Mouse (Mus musculus) MEL (cell line): ENCODE data around the gene Tomm7. TPM values are rescaled to one million over a fixed set of nuclear protein-coding genes. Genes with fewer than 3 reads are reported as not detected.

Experiments used
- DNase-seq: peaks from one replicate; pipeline ENCODE4 v3.0.0; 2011; ENCODE audit warnings: low read depth, low spot score
- H3K27ac ChIP-seq: 2 replicates; pipeline ENCODE4 v1.5.1; 2012; ENCODE audit warnings: low read depth, mild to moderate bottlenecking, control low read depth, low read length, moderate library complexity; ENCODE audit not compliant: control insufficient read depth
- H3K27me3 ChIP-seq, 2 experiments: fragments of 150-350 bp in 1 of 2; sonication (generic) in 1 of 2; 2 replicates each; pipeline ENCODE4 v1.6.1; 2012; ENCODE audit warnings: low read length in 2 of 2, mild to moderate bottlenecking in 2 of 2, improper control_type of control experiment in 1 of 2, moderate library complexity in 1 of 2; ENCODE audit not compliant: insufficient read depth in 2 of 2, control insufficient read depth in 1 of 2
- H3K36me3 ChIP-seq, 2 experiments: 2 replicates each; pipeline ENCODE4 v1.6.1; 2012 to 2014; ENCODE audit warnings: low read length in 2 of 2, improper control_type of control experiment in 1 of 2, inconsistent platforms in 1 of 2, mild to moderate bottlenecking in 1 of 2; ENCODE audit not compliant: insufficient read depth in 2 of 2, control insufficient read depth in 1 of 2
- H3K4me1 ChIP-seq, 2 experiments: fragments of 150-350 bp in 1 of 2; sonication (generic) in 1 of 2; 2 replicates each; pipeline ENCODE4 v1.6.1; 2012; ENCODE audit warnings: low read length in 2 of 2, improper control_type of control experiment in 1 of 2, mild to moderate bottlenecking in 1 of 2; ENCODE audit not compliant: insufficient read depth in 2 of 2, control insufficient read depth in 1 of 2
- H3K4me3 ChIP-seq, 2 experiments: fragments of 150-350 bp in 1 of 2; sonication (generic) in 1 of 2; 2 replicates each; pipeline ENCODE4 v1.5.1; 2012; ENCODE audit warnings: low read depth in 2 of 2, low read length in 2 of 2, mild to moderate bottlenecking in 2 of 2, moderate library complexity in 2 of 2, control low read depth in 1 of 2, improper control_type of control experiment in 1 of 2; ENCODE audit not compliant: control insufficient read depth in 1 of 2, insufficient read depth in 1 of 2
- H3K79me2 ChIP-seq: 2 replicates; pipeline ENCODE4 v1.6.1; 2012; ENCODE audit warnings: mild to moderate bottlenecking, low read length, moderate library complexity; ENCODE audit not compliant: control insufficient read depth, poor library complexity, insufficient read depth
- H3K9ac ChIP-seq: 2 replicates; pipeline ENCODE4 v1.6.1; 2012; ENCODE audit warnings: low read depth, mild to moderate bottlenecking, control low read depth, low read length, moderate library complexity; ENCODE audit not compliant: control insufficient read depth, poor library complexity, severe bottlenecking
- H3K9me3 ChIP-seq: fragments of 150-350 bp; sonication (generic); replicated peaks from 2 replicates; pipeline ENCODE4 v1.6.1; 2012; ENCODE audit warnings: mild to moderate bottlenecking, low read length, improper control_type of control experiment, moderate library complexity; ENCODE audit not compliant: insufficient read depth
- BHLHE40 ChIP-seq: IDR thresholded peaks from 2 replicates; pipeline ENCODE4 v1.6.1; 2012; ENCODE audit warnings: low read depth, mild to moderate bottlenecking, inconsistent platforms, low read length, improper control_type of control experiment, borderline replicate concordance
- CHD1 ChIP-seq: IDR thresholded peaks from 2 replicates; pipeline ENCODE4 v1.6.1; 2012; ENCODE audit warnings: low read depth, mild to moderate bottlenecking, inconsistent platforms, low read length, improper control_type of control experiment
- CTCF ChIP-seq, 3 experiments: IDR thresholded peaks in 2 of 3; conservative IDR thresholded peaks in 1 of 3; 2 replicates each; pipeline ENCODE4 v1.5.1; 2011 to 2012; ENCODE audit warnings: low read length in 3 of 3, low read depth in 2 of 3, mild to moderate bottlenecking in 2 of 3, improper control_type of control experiment in 1 of 3, inconsistent platforms in 1 of 3, mixed read lengths in 1 of 3, moderate library complexity in 1 of 3; ENCODE audit not compliant: control insufficient read depth in 1 of 3, insufficient read depth in 1 of 3, poor library complexity in 1 of 3, severe bottlenecking in 1 of 3
- ELF1 ChIP-seq: IDR thresholded peaks from 2 replicates; pipeline ENCODE4 v1.6.1; 2014; ENCODE audit warnings: low read depth, mild to moderate bottlenecking, inconsistent platforms, low read length, improper control_type of control experiment, moderate library complexity
- EP300 ChIP-seq, 2 experiments: IDR thresholded peaks; 2 replicates each; pipeline ENCODE4 v1.6.1; 2011; ENCODE audit warnings: improper control_type of control experiment in 2 of 2, low read length in 2 of 2, low read depth in 1 of 2, mild to moderate bottlenecking in 1 of 2
- ETS1 ChIP-seq: IDR thresholded peaks from 2 replicates; pipeline ENCODE4 v1.6.1; 2012; ENCODE audit warnings: low read depth, mild to moderate bottlenecking, inconsistent platforms, low read length, improper control_type of control experiment, moderate library complexity
- GATA1 ChIP-seq: IDR thresholded peaks from 2 replicates; pipeline ENCODE4 v1.6.1; 2011; ENCODE audit warnings: low read depth, low read length, improper control_type of control experiment
- HCFC1 ChIP-seq: IDR thresholded peaks from 2 replicates; pipeline ENCODE4 v1.6.1; 2012; ENCODE audit warnings: low read depth, mild to moderate bottlenecking, inconsistent platforms, low read length, improper control_type of control experiment, moderate library complexity
- JUND ChIP-seq: IDR thresholded peaks from 2 replicates; pipeline ENCODE4 v1.6.1; 2011; ENCODE audit warnings: low read depth, mild to moderate bottlenecking, improper control_type of control experiment, low read length
- KAT2A ChIP-seq: conservative IDR thresholded peaks from 2 replicates; pipeline ENCODE4 v1.6.1; 2012; ENCODE audit warnings: low read depth, low read length, improper control_type of control experiment, inconsistent platforms
- MAX ChIP-seq: IDR thresholded peaks from 2 replicates; pipeline ENCODE4 v1.6.1; 2011; ENCODE audit warnings: low read length, improper control_type of control experiment
- MXI1 ChIP-seq: IDR thresholded peaks from 2 replicates; pipeline ENCODE4 v1.6.1; 2011; ENCODE audit warnings: mild to moderate bottlenecking, low read depth, low read length, improper control_type of control experiment
- MYC ChIP-seq: IDR thresholded peaks from 2 replicates; pipeline ENCODE4 v1.6.1; 2011; ENCODE audit warnings: low read depth, mild to moderate bottlenecking, low read length, improper control_type of control experiment, moderate library complexity
- NELFE ChIP-seq: IDR thresholded peaks from 2 replicates; pipeline ENCODE4 v1.6.1; 2011; ENCODE audit warnings: low read depth, low read length, improper control_type of control experiment
- POLR2A ChIP-seq, 2 experiments: IDR thresholded peaks; 2 replicates each; pipeline ENCODE4 v1.6.1; 2011 to 2012; ENCODE audit warnings: low read length in 2 of 2, mild to moderate bottlenecking in 2 of 2, control low read depth in 1 of 2, improper control_type of control experiment in 1 of 2, low read depth in 1 of 2, moderate library complexity in 1 of 2; ENCODE audit not compliant: control insufficient read depth in 1 of 2, insufficient read depth in 1 of 2, poor library complexity in 1 of 2
- RAD21 ChIP-seq: IDR thresholded peaks from 2 replicates; pipeline ENCODE4 v1.6.1; 2011; ENCODE audit warnings: mild to moderate bottlenecking, low read depth, low read length, improper control_type of control experiment
- SIN3A ChIP-seq: IDR thresholded peaks from 2 replicates; pipeline ENCODE4 v1.6.1; 2012; ENCODE audit warnings: low read length, improper control_type of control experiment, inconsistent platforms
- SMC3 ChIP-seq: IDR thresholded peaks from 2 replicates; pipeline ENCODE4 v1.6.1; 2011; ENCODE audit warnings: low read depth, low read length, improper control_type of control experiment
- TAL1 ChIP-seq: IDR thresholded peaks from 2 replicates; pipeline ENCODE4 v1.6.1; 2012; ENCODE audit warnings: mild to moderate bottlenecking, inconsistent platforms, low read length, moderate library complexity, mixed read lengths
- TBP ChIP-seq: IDR thresholded peaks from 2 replicates; pipeline ENCODE4 v1.8.0; 2011; ENCODE audit warnings: low read depth, low read length, improper control_type of control experiment
- TCF12 ChIP-seq: IDR thresholded peaks from 2 replicates; pipeline ENCODE4 v1.6.1; 2014; ENCODE audit warnings: low read depth, mild to moderate bottlenecking, inconsistent platforms, low read length, improper control_type of control experiment, moderate library complexity
- UBTF ChIP-seq: IDR thresholded peaks from 2 replicates; pipeline ENCODE4 v1.6.1; 2012; ENCODE audit warnings: low read depth, mild to moderate bottlenecking, inconsistent platforms, low read length, improper control_type of control experiment, moderate library complexity, borderline replicate concordance; ENCODE audit not compliant: insufficient read depth
- USF1 ChIP-seq: IDR thresholded peaks from 2 replicates; pipeline ENCODE4 v1.6.1; 2014; ENCODE audit warnings: low read depth, mild to moderate bottlenecking, inconsistent platforms, low read length, improper control_type of control experiment, moderate library complexity
- USF2 ChIP-seq, 2 experiments: IDR thresholded peaks; 2 replicates each; pipeline ENCODE4 v1.6.1; 2011 to 2012; ENCODE audit warnings: improper control_type of control experiment in 2 of 2, low read length in 2 of 2, borderline replicate concordance in 1 of 2, inconsistent platforms in 1 of 2, low read depth in 1 of 2, mild to moderate bottlenecking in 1 of 2; ENCODE audit not compliant: insufficient read depth in 1 of 2
- ZC3H11A ChIP-seq: IDR thresholded peaks from 2 replicates; pipeline ENCODE4 v1.6.1; 2012; ENCODE audit warnings: low read depth, mild to moderate bottlenecking, inconsistent platforms, low read length, improper control_type of control experiment
- polyA plus RNA-seq, 2 experiments: library from polyadenylated mRNA; stranded (reverse) in 1 of 2; unstranded in 1 of 2; fragments of >175 nt in 1 of 2; fragments of >200 nt in 1 of 2; gene quantifications; 2 replicates each; pipeline versions ENCODE4 v1.2.1 to v1.2.4; 2012; ENCODE audit warnings: low replicate concordance in 2 of 2, low read depth in 1 of 2; ENCODE audit not compliant: insufficient read length in 2 of 2, insufficient read depth in 1 of 2, missing spikeins in 1 of 2
- total RNA-seq: library from RNA; depleted of rRNA; stranded (reverse); fragments of 300-350 nt; gene quantifications from 2 replicates; pipeline ENCODE4 v1.2.3, GENCODE M21; 2012

Gene Tomm7
- total and polyA plus RNA-seq, 3 experiments, result 194 to 239 TPM; not detected in 1

- Histone ChIP-seq H3K4me3 (no peak overlapping the region), H3K9me3 (no peaks in the 10 kb centered on the region), H3K27ac (no peak overlapping the region), H3K36me3 (peaks cover 31 to 37% of the 10 kb centered on the region in 2 experiments), H3K9ac (no peak overlapping the region)
- no peak for DNase-seq
- TF ChIP-seq SIN3A, result no peak
- TF ChIP-seq SMC3, result no peak
- no peak for TF ChIP-seq EP300 (IDR thresholded peaks at IDR 0.05; ENCODE audit: low read depth in 1 of 2, low read length in 2 of 2)
- TF ChIP-seq MYC, result no peak
- TF ChIP-seq ZC3H11A, result no peak
- no peak for TF ChIP-seq USF1
- TF ChIP-seq CTCF (IDR thresholded peaks at IDR 0.05 in 2 of 3, conservative IDR thresholded peaks at IDR 0.05 in 1 of 3; ENCODE audit: control insufficient read depth in 1 of 3, insufficient read depth in 1 of 3, low read depth in 2 of 3, low read length in 3 of 3, poor library complexity in 1 of 3, severe bottlenecking in 1 of 3), result no peak
- TF ChIP-seq, all 39 proteins: peak for 0
- Histone ChIP-seq H3K27me3 (no peaks in the 10 kb centered on the region), H3K79me2 (peaks cover 18% of the 10 kb centered on the region), H3K4me1 (peaks cover 9 to 19% of the 10 kb centered on the region in 2 experiments)
Measured at GRCm38 (mm10) chr5:23792726-23793125, 51.2 kb downstream of the Tomm7 start.

GRCm38 (mm10) chr5:23789078-23789612 lies 54.8 kb downstream of the Tomm7 start:
- H3K4me1 ChIP-seq, result peaks cover 9 to 24% of the 10 kb centered on the region in 2 experiments
- no peaks in the 10 kb centered on the region for H3K27me3 ChIP-seq
- peak overlapping the region; percentile 89 for H3K9ac ChIP-seq
- peak overlapping the region; percentile 65 to 84; a peak in 2 of 4 replicates for H3K4me3 ChIP-seq
- H3K27ac ChIP-seq, result peak overlapping the region; percentile 82
- DNase-seq, result peak; percentile 94
- no peaks in the 10 kb centered on the region for H3K9me3 ChIP-seq
- peaks cover 13 to 34% of the 10 kb centered on the region in 2 experiments for H3K36me3 ChIP-seq
- peak in 2 of 3 experiments; percentile 14 to 38; a peak in 4 of 6 replicates for TF ChIP-seq CTCF (IDR thresholded peaks at IDR 0.05 in 2 of 3, conservative IDR thresholded peaks at IDR 0.05 in 1 of 3; ENCODE audit: control insufficient read depth in 1 of 3, insufficient read depth in 1 of 3, low read depth in 2 of 3, low read length in 3 of 3, poor library complexity in 1 of 3, severe bottlenecking in 1 of 3)
- no peak for TF ChIP-seq CHD1
- TF ChIP-seq MXI1, result peak; percentile 94
- peak; percentile 95 for TF ChIP-seq USF1
- no peak for TF ChIP-seq KAT2A
- peak; percentile 59; the same call in 1 of the 2 replicates for TF ChIP-seq ELF1
- peak; percentile 94 for TF ChIP-seq TBP
- TF ChIP-seq ETS1, result peak; percentile 80
- peak; percentile 87; the same call in 1 of the 2 replicates for TF ChIP-seq BHLHE40
- peak; percentile 43 to 77; a peak in 3 of 4 replicates for TF ChIP-seq USF2 (IDR thresholded peaks at IDR 0.05; ENCODE audit: borderline replicate concordance in 1 of 2, insufficient read depth in 1 of 2, low read depth in 1 of 2, low read length in 2 of 2)
- TF ChIP-seq GATA1, result peak; percentile 92
- TF ChIP-seq MYC, result peak; percentile 98
- TF ChIP-seq POLR2A (IDR thresholded peaks at IDR 0.05; ENCODE audit: control insufficient read depth in 1 of 2, insufficient read depth in 1 of 2, low read depth in 1 of 2, low read length in 2 of 2, poor library complexity in 1 of 2), result peak in 1 of 2 experiments; percentile 45; a peak in 1 of 4 replicates
- TF ChIP-seq NELFE, result no peak
- peak; percentile 95 for TF ChIP-seq MAX
- peak; percentile 34; the same call in 1 of the 2 replicates for TF ChIP-seq HCFC1
- TF ChIP-seq UBTF, result 0 out of 2 replicates have a peak, but pooled peaks have one; percentile 38
- peak; percentile 69 to 83; a peak in 3 of 4 replicates for TF ChIP-seq EP300 (IDR thresholded peaks at IDR 0.05; ENCODE audit: low read depth in 1 of 2, low read length in 2 of 2)
- peak; percentile 94 for TF ChIP-seq TAL1
- TF ChIP-seq SIN3A, result peak; percentile 90
- peak; percentile 87 for TF ChIP-seq TCF12
- TF ChIP-seq JUND, result no peak
- no peak for TF ChIP-seq RAD21
- no peak for TF ChIP-seq SMC3
- peaks cover 18% of the 10 kb centered on the region for H3K79me2 ChIP-seq
